Mouse (Mus musculus) forebrain, embryonic 11.5 days (tissue): ENCODE measurements at regions not wholly inside any gene's neighbourhood (a gene's known extent, or its start where the extent isn't known, plus 50 kb on each side); places are given as distances from the start of the nearest gene placed in this dataset.

Experiments
- ATAC-seq: fragments of 200-750 bp; cut with Nextera tagmentation; replicated peaks from 2 replicates; pipeline ENCODE4 v1.8.0; 2017; ENCODE audit warnings: moderate TSS enrichment; ENCODE audit not compliant: low FRiP score
- DNase-seq: peaks from one replicate; pipeline ENCODE4 v3.0.0-alpha.2; 2017; ENCODE audit warnings: low spot score
- H3K27ac ChIP-seq: fragments of 300-500 bp; sonication (generic); 2 replicates; pipeline ENCODE4 v1.5.1; 2014; ENCODE audit warnings: low read depth, low read length
- H3K27me3 ChIP-seq: fragments of 300-500 bp; sonication (generic); 2 replicates; pipeline ENCODE4 v1.6.1; 2014; ENCODE audit warnings: mild to moderate bottlenecking, low read length, mixed read lengths; ENCODE audit not compliant: control insufficient read depth, insufficient read depth
- H3K36me3 ChIP-seq: fragments of 300-500 bp; sonication (generic); 2 replicates; pipeline ENCODE4 v1.6.1; 2014; ENCODE audit warnings: mild to moderate bottlenecking, low read length, moderate library complexity, mixed read lengths; ENCODE audit not compliant: control insufficient read depth, insufficient read depth
- H3K4me1 ChIP-seq: fragments of 300-500 bp; sonication (generic); replicated peaks from 2 replicates; pipeline ENCODE4 v1.6.1; 2014; ENCODE audit warnings: low read length, mixed read lengths; ENCODE audit not compliant: control insufficient read depth, insufficient read depth
- H3K4me2 ChIP-seq: fragments of 300-500 bp; sonication (generic); 2 replicates; pipeline ENCODE4 v1.6.1; 2014; ENCODE audit warnings: low read depth, mild to moderate bottlenecking, low read length, moderate library complexity, mixed read lengths; ENCODE audit not compliant: severe bottlenecking
- H3K4me3 ChIP-seq: fragments of 300-500 bp; sonication (generic); 2 replicates; pipeline ENCODE4 v1.5.1; 2014; ENCODE audit warnings: low read depth, low read length
- H3K9ac ChIP-seq: fragments of 300-500 bp; sonication (generic); 2 replicates; pipeline ENCODE4 v1.6.1; 2014; ENCODE audit warnings: low read length
- H3K9me3 ChIP-seq: fragments of 300-500 bp; sonication (generic); 2 replicates; pipeline ENCODE4 v1.6.1; 2016; ENCODE audit warnings: low read length, mixed read lengths; ENCODE audit not compliant: control insufficient read depth
- WGBS: fragments of 180-500 bp; shearing (Covaris S2); extraction: QIAGEN DNeasy Blood & Tissue Kit; methylation state at CpG from one replicate; pipeline ENCODE4 v1.1.7; 2014; 5-methylcytosine and 5-hydroxymethylcytosine counted together

GRCm38 (mm10) chr3:52562816-52563215, 294.7 kb downstream of the Foxo1 start:
- no peak overlapping the region for H3K27ac ChIP-seq
- DNase-seq (no peak), ATAC-seq (no peak)
- 45% methylated on average over 5 of the region's 5 CpGs for WGBS
- no peaks in the 10 kb centered on the region for H3K36me3 ChIP-seq
- no peak overlapping the region for H3K4me2 ChIP-seq
- H3K9ac ChIP-seq, result no peak overlapping the region
- no peaks in the 10 kb centered on the region for H3K9me3 ChIP-seq
- no peak overlapping the region for H3K4me3 ChIP-seq
- no peaks in the 10 kb centered on the region for H3K27me3 ChIP-seq
- no peaks in the 10 kb centered on the region for H3K4me1 ChIP-seq

- H3K9me3 ChIP-seq, result no peaks in the 10 kb centered on the region
- H3K36me3 ChIP-seq, result no peaks in the 10 kb centered on the region
- DNase-seq (no peak), ATAC-seq (no peak)
- H3K4me2 ChIP-seq, result no peak overlapping the region
- 82% methylated on average over 10 of the region's 10 CpGs for WGBS
- H3K27me3 ChIP-seq, result no peaks in the 10 kb centered on the region
- H3K27ac ChIP-seq, result no peak overlapping the region
- H3K9ac ChIP-seq, result no peak overlapping the region
- H3K4me3 ChIP-seq, result no peak overlapping the region
- no peaks in the 10 kb centered on the region for H3K4me1 ChIP-seq
Measured at GRCm38 (mm10) chr3:52559481-52559880, 291.3 kb downstream of the Foxo1 start.

GRCm38 (mm10) chr3:52558765-52559164, 290.6 kb downstream of the Foxo1 start:
- no peak for ATAC-seq
- Histone ChIP-seq H3K9ac (no peak overlapping the region), H3K4me2 (no peak overlapping the region), H3K4me1 (no peaks in the 10 kb centered on the region), H3K27ac (no peak overlapping the region), H3K4me3 (no peak overlapping the region), H3K36me3 (no peaks in the 10 kb centered on the region), H3K27me3 (no peaks in the 10 kb centered on the region), H3K9me3 (no peaks in the 10 kb centered on the region)
- WGBS, result 82% methylated on average over 6 of the region's 6 CpGs
- DNase-seq, result no peak

GRCm38 (mm10) chr3:52557296-52557695, 289.2 kb downstream of the Foxo1 start:
- Histone ChIP-seq H3K4me3 (no peak overlapping the region), H3K4me1 (no peaks in the 10 kb centered on the region), H3K4me2 (no peak overlapping the region), H3K36me3 (no peaks in the 10 kb centered on the region), H3K27me3 (no peaks in the 10 kb centered on the region), H3K27ac (no peak overlapping the region), H3K9me3 (no peaks in the 10 kb centered on the region), H3K9ac (no peak overlapping the region)
- WGBS, result 79% methylated on average over 4 of the region's 4 CpGs
- DNase-seq (no peak), ATAC-seq (no peak)

- H3K27me3 ChIP-seq, result no peaks in the 10 kb centered on the region
- H3K4me3 ChIP-seq, result no peak overlapping the region
- H3K4me2 ChIP-seq, result no peak overlapping the region
- H3K4me1 ChIP-seq, result no peaks in the 10 kb centered on the region
- no peaks in the 10 kb centered on the region for H3K9me3 ChIP-seq
- 78% methylated on average over 6 of the region's 6 CpGs for WGBS
- no peak for DNase-seq
- H3K9ac ChIP-seq, result no peak overlapping the region
- no peak for ATAC-seq
- no peaks in the 10 kb centered on the region for H3K36me3 ChIP-seq
- H3K27ac ChIP-seq, result no peak overlapping the region
Measured at GRCm38 (mm10) chr3:52555038-52555437, 286.9 kb downstream of the Foxo1 start.

GRCm38 (mm10) chr3:52554490-52554889, 286.4 kb downstream of the Foxo1 start:
- no peak overlapping the region for H3K4me2 ChIP-seq
- no peak for ATAC-seq
- no peaks in the 10 kb centered on the region for H3K4me1 ChIP-seq
- 73% methylated on average over 1 of the region's 1 CpGs for WGBS
- DNase-seq, result no peak
- H3K27ac ChIP-seq, result no peak overlapping the region
- no peaks in the 10 kb centered on the region for H3K9me3 ChIP-seq
- no peaks in the 10 kb centered on the region for H3K36me3 ChIP-seq
- H3K27me3 ChIP-seq, result no peaks in the 10 kb centered on the region
- H3K4me3 ChIP-seq, result no peak overlapping the region
- H3K9ac ChIP-seq, result no peak overlapping the region

GRCm38 (mm10) chr3:52548201-52548893, 280.2 kb downstream of the Foxo1 start:
- Histone ChIP-seq H3K27me3 (no peaks in the 10 kb centered on the region), H3K27ac (no peak overlapping the region), H3K9me3 (no peaks in the 10 kb centered on the region), H3K36me3 (no peaks in the 10 kb centered on the region), H3K4me1 (no peaks in the 10 kb centered on the region), H3K4me3 (no peak overlapping the region), H3K9ac (no peak overlapping the region), H3K4me2 (no peak overlapping the region)
- WGBS, result 92% methylated on average over 6 of the region's 6 CpGs
- no peak for ATAC-seq
- no peak for DNase-seq

GRCm38 (mm10) chr3:52546035-52546434, 277.9 kb downstream of the Foxo1 start:
- Histone ChIP-seq H3K9ac (no peak overlapping the region), H3K27ac (no peak overlapping the region), H3K9me3 (no peaks in the 10 kb centered on the region), H3K36me3 (no peaks in the 10 kb centered on the region), H3K27me3 (no peaks in the 10 kb centered on the region), H3K4me2 (no peak overlapping the region), H3K4me1 (no peaks in the 10 kb centered on the region), H3K4me3 (no peak overlapping the region)
- WGBS, result 93% methylated on average over 5 of the region's 5 CpGs
- DNase-seq, result no peak
- ATAC-seq, result no peak

GRCm38 (mm10) chr3:52543006-52543405, 274.9 kb downstream of the Foxo1 start:
- ATAC-seq (no peak), DNase-seq (no peak)
- WGBS, result 76% methylated on average over 6 of the region's 6 CpGs
- H3K36me3 ChIP-seq, result no peaks in the 10 kb centered on the region
- H3K27ac ChIP-seq, result no peak overlapping the region
- no peaks in the 10 kb centered on the region for H3K4me1 ChIP-seq
- H3K9me3 ChIP-seq, result no peaks in the 10 kb centered on the region
- H3K9ac ChIP-seq, result no peak overlapping the region
- no peaks in the 10 kb centered on the region for H3K27me3 ChIP-seq
- H3K4me2 ChIP-seq, result no peak overlapping the region
- no peak overlapping the region for H3K4me3 ChIP-seq
